In genomic region chr1:185350611-185351010, GRCm38 (mm10) we compare ENCODE assay signal across 33 mouse cellular contexts.
"Had no signal": no experiment of that assay in that cellular context is flagged by ENCODE, and none has a peak within 500 bp of the region (broad histone marks: within the 10 kb centered on the region; RNA-seq: fewer than 3 reads in every experiment).

No protein-coding gene starts in this region.

- H3K9me3 ChIP-seq: heart, embryonic 12.5 days; heart, embryonic 13.5 days; heart, embryonic 15.5 days; hindbrain, embryonic 10.5 days; hindbrain, embryonic 12.5 days; hindbrain, embryonic 13.5 days; hindbrain, embryonic 15.5 days; intestine, embryonic 15.5 days; kidney, embryonic 15.5 days had no signal

- H3K4me1 ChIP-seq: heart, embryonic 12.5 days; heart, embryonic 13.5 days; heart, embryonic 15.5 days; hindbrain, embryonic 10.5 days; hindbrain, embryonic 12.5 days; hindbrain, embryonic 13.5 days; hindbrain, embryonic 15.5 days; intestine, embryonic 15.5 days; kidney, embryonic 15.5 days had no signal

- H3K27me3 ChIP-seq: heart, embryonic 12.5 days; heart, embryonic 13.5 days; heart, embryonic 15.5 days; hindbrain, embryonic 12.5 days; hindbrain, embryonic 13.5 days; hindbrain, embryonic 15.5 days; intestine, embryonic 15.5 days; kidney, embryonic 15.5 days had no signal

- DNase-seq: heart, postnatal 10 days; heart, postnatal 14 days; heart, postnatal 36 days; kidney, adult 11 months; kidney, adult 18-20 months; kidney, adult 2 months; kidney, adult 8-10 months; kidney, adult 9 months; kidney, postnatal 10 days; kidney, postnatal 14 days; kidney, postnatal 25 days; kidney, postnatal 36 days; kidney, postnatal 4 days; layer of hippocampus, adult 9-11 months; layer of hippocampus, postnatal 36 days had no signal

- H3K9ac ChIP-seq: heart, embryonic 12.5 days; heart, embryonic 13.5 days; heart, embryonic 15.5 days; hindbrain, embryonic 12.5 days; hindbrain, embryonic 13.5 days; hindbrain, embryonic 14.5 days; hindbrain, embryonic 15.5 days; intestine, embryonic 15.5 days; kidney, embryonic 15.5 days had no signal

- ATAC-seq: hindbrain, embryonic 16.5 days; hindbrain, postnatal 0 days; inflammation-experienced regulatory T-cells, adult 6 months; intestine, embryonic 15.5 days; intestine, embryonic 16.5 days; intestine, postnatal 0 days had no signal

- H3K27ac ChIP-seq: heart, embryonic 13.5 days; heart, embryonic 15.5 days; hindbrain, embryonic 10.5 days; hindbrain, embryonic 12.5 days; hindbrain, embryonic 13.5 days; hindbrain, embryonic 14.5 days; hindbrain, embryonic 15.5 days; hindbrain, postnatal 0 days; intestine, embryonic 15.5 days; kidney, embryonic 15.5 days; kidney, postnatal 0 days; layer of hippocampus, adult 2 months; left cerebral cortex, adult 2 months had no signal

- H3K4me2 ChIP-seq: heart, embryonic 12.5 days; heart, embryonic 13.5 days; heart, embryonic 15.5 days; hindbrain, embryonic 12.5 days; hindbrain, embryonic 13.5 days; hindbrain, embryonic 14.5 days; hindbrain, embryonic 15.5 days; intestine, embryonic 15.5 days; kidney, embryonic 15.5 days had no signal

- H3K4me3 ChIP-seq: heart, embryonic 12.5 days; heart, embryonic 13.5 days; heart, embryonic 15.5 days; hindbrain, embryonic 10.5 days; hindbrain, embryonic 12.5 days; hindbrain, embryonic 13.5 days; hindbrain, embryonic 15.5 days; intestine, embryonic 15.5 days; kidney, embryonic 15.5 days; layer of hippocampus, adult 2 months; left cerebral cortex, adult 2 months had no signal
